11 mouse cellular contexts compared by ENCODE assay signal in genomic region chr7:103912969-103913511, GRCm38 (mm10). TPM values are rescaled to one million over a fixed set of nuclear protein-coding genes. Genes with fewer than 3 reads are reported as not detected.
DNase-seq lines count a peak whose midpoint lies in the region; ATAC-seq and TF ChIP-seq lines count a peak whose summit lies in the region.
"Had no signal": no experiment of that assay in that cellular context is flagged by ENCODE, and none has a peak within 500 bp of the region (broad histone marks: within the 10 kb centered on the region; RNA-seq: fewer than 3 reads in every experiment).

No protein-coding gene starts in this region.

- 42% methylated on average over 8 of the region's 8 CpGs for WGBS in lung, postnatal 0 days
- WGBS in forebrain, embryonic 12.5 days = 45% methylated on average over 8 of the region's 8 CpGs

- no peaks in the 10 kb centered on the region for H3K9me3 ChIP-seq in lung, postnatal 0 days (ENCODE audit: low read length)
- no peaks in the 10 kb centered on the region for H3K9me3 ChIP-seq in forebrain, embryonic 12.5 days

- no peak overlapping the region for H3K27ac ChIP-seq in lung, postnatal 0 days (ENCODE audit: low read length)
- no peak overlapping the region for H3K27ac ChIP-seq in forebrain, embryonic 12.5 days
- H3K27ac ChIP-seq: macrophage had no signal

- TF ChIP-seq EP300 in lung, postnatal 0 days (IDR thresholded peaks at IDR 0.05) = no peak

- TF ChIP-seq CTCF in lung, postnatal 0 days (IDR thresholded peaks at IDR 0.05) = peak; percentile 54

- no peak for DNase-seq in lung, postnatal 0 days (ENCODE audit: low spot score)
- DNase-seq in lung, postnatal 14 days = no peak
- DNase-seq in ZHBTc4 (ENCODE audit: low read depth, low spot score) = peak; percentile 37
- DNase-seq in retina, postnatal 1 day = peak; percentile 3
- no peak for DNase-seq in urinary bladder, postnatal 14 days (ENCODE audit: low spot score)
- no peak for DNase-seq in ovary, postnatal 10 days (ENCODE audit: low spot score)
- DNase-seq: kidney, postnatal 10 days; right cerebral cortex, postnatal 25 days had no signal

- no peak for ATAC-seq in lung, postnatal 0 days
- ATAC-seq in erythroid progenitor cell, adult 5-6 weeks (replicated peaks; ENCODE audit: low FRiP score, poor library complexity, severe bottlenecking) = peak; percentile 73
- no peak for ATAC-seq in forebrain, embryonic 12.5 days (ENCODE audit: low FRiP score)

- no peaks in the 10 kb centered on the region for H3K27me3 ChIP-seq in lung, postnatal 0 days (replicated peaks; ENCODE audit: insufficient read depth, low read length)
- H3K27me3 ChIP-seq in forebrain, embryonic 12.5 days = no peaks in the 10 kb centered on the region

- no peak overlapping the region for H3K4me2 ChIP-seq in lung, postnatal 0 days (replicated peaks; ENCODE audit: low read depth, low read length)
- no peak overlapping the region for H3K4me2 ChIP-seq in forebrain, embryonic 12.5 days

- H3K4me1 ChIP-seq in lung, postnatal 0 days (ENCODE audit: insufficient read depth, low read depth, low read length) = no peaks in the 10 kb centered on the region
- no peaks in the 10 kb centered on the region for H3K4me1 ChIP-seq in forebrain, embryonic 12.5 days

- no peak overlapping the region for H3K9ac ChIP-seq in lung, postnatal 0 days (replicated peaks; ENCODE audit: low read depth)
- no peak overlapping the region for H3K9ac ChIP-seq in forebrain, embryonic 12.5 days

- no peaks in the 10 kb centered on the region for H3K36me3 ChIP-seq in lung, postnatal 0 days (ENCODE audit: insufficient read depth, low read length)
- no peaks in the 10 kb centered on the region for H3K36me3 ChIP-seq in forebrain, embryonic 12.5 days (replicated peaks)

- no peak overlapping the region for H3K4me3 ChIP-seq in lung, postnatal 0 days (ENCODE audit: low read depth, low read length)
- H3K4me3 ChIP-seq in forebrain, embryonic 12.5 days (replicated peaks) = no peak overlapping the region

RNA-seq across cellular contexts. Expression of gene Olfr65, which starts 9.8 kb away (rescaled TPM):
- polyA plus RNA-seq in lung, postnatal 0 days (2015; fragmentation: Nextera tagmentation; extraction: Ambion mirVana) = 0.05 TPM in 1 of 2 replicates, not detected in the other
- not detected in 2 replicates for total RNA-seq in erythroid progenitor cell, adult 5-6 weeks (2015; ENCODE audit: low replicate concordance)
- not detected in 2 replicates for total RNA-seq in erythroid progenitor cell, adult 5-6 weeks (2017; ENCODE audit: low replicate concordance)
- not detected in 2 replicates for polyA plus RNA-seq in forebrain, embryonic 12.5 days (2016; fragmentation: Nextera tagmentation; extraction: Ambion mirVana)
- polyA plus RNA-seq: macrophage had no signal

RNA-seq across cellular contexts. Expression of gene Olfr631, which starts 15.6 kb away (rescaled TPM):
- not detected in 2 replicates for polyA plus RNA-seq in lung, postnatal 0 days (2015; fragmentation: Nextera tagmentation; extraction: Ambion mirVana)
- not detected in 2 replicates for total RNA-seq in erythroid progenitor cell, adult 5-6 weeks (2015; ENCODE audit: low replicate concordance)
- total RNA-seq in erythroid progenitor cell, adult 5-6 weeks (2017; ENCODE audit: low replicate concordance) = not detected in 2 replicates
- polyA plus RNA-seq in forebrain, embryonic 12.5 days (2016; fragmentation: Nextera tagmentation; extraction: Ambion mirVana) = not detected in 2 replicates
- polyA plus RNA-seq: macrophage had no signal

RNA-seq across cellular contexts. Expression of gene Olfr64, which starts 18.8 kb away (rescaled TPM):
- not detected in 2 replicates for polyA plus RNA-seq in lung, postnatal 0 days (2015; fragmentation: Nextera tagmentation; extraction: Ambion mirVana)
- not detected in 2 replicates for total RNA-seq in erythroid progenitor cell, adult 5-6 weeks (2015; ENCODE audit: low replicate concordance)
- not detected in 2 replicates for total RNA-seq in erythroid progenitor cell, adult 5-6 weeks (2017; ENCODE audit: low replicate concordance)
- not detected in 2 replicates for polyA plus RNA-seq in forebrain, embryonic 12.5 days (2016; fragmentation: Nextera tagmentation; extraction: Ambion mirVana)
- polyA plus RNA-seq: macrophage had no signal

RNA-seq across cellular contexts. Expression of gene Olfr632, which starts 21.1 kb away (rescaled TPM):
- not detected in 2 replicates for polyA plus RNA-seq in lung, postnatal 0 days (2015; fragmentation: Nextera tagmentation; extraction: Ambion mirVana)
- total RNA-seq in erythroid progenitor cell, adult 5-6 weeks (2015; ENCODE audit: low replicate concordance) = not detected in 2 replicates
- not detected in 2 replicates for total RNA-seq in erythroid progenitor cell, adult 5-6 weeks (2017; ENCODE audit: low replicate concordance)
- not detected in 2 replicates for polyA plus RNA-seq in forebrain, embryonic 12.5 days (2016; fragmentation: Nextera tagmentation; extraction: Ambion mirVana)
- polyA plus RNA-seq: macrophage had no signal

RNA-seq across cellular contexts. Expression of gene Olfr66, which starts 27.0 kb away (rescaled TPM):
- not detected in 2 replicates for polyA plus RNA-seq in lung, postnatal 0 days (2015; fragmentation: Nextera tagmentation; extraction: Ambion mirVana)
- not detected in 2 replicates for total RNA-seq in erythroid progenitor cell, adult 5-6 weeks (2015; ENCODE audit: low replicate concordance)
- not detected in 2 replicates for total RNA-seq in erythroid progenitor cell, adult 5-6 weeks (2017; ENCODE audit: low replicate concordance)
- not detected in 2 replicates for polyA plus RNA-seq in forebrain, embryonic 12.5 days (2016; fragmentation: Nextera tagmentation; extraction: Ambion mirVana)
- polyA plus RNA-seq: macrophage had no signal

Comparison
In these comparisons a context has a peak if more than half of its experiments do, and no peak if none do; other contexts are left out.
1. DNase-seq: peak in ZHBTc4 (single experiment) and retina, postnatal 1 day (single experiment); none in lung, postnatal 0 days (single experiment), lung, postnatal 14 days (single experiment), urinary bladder, postnatal 14 days (single experiment) and ovary, postnatal 10 days (single experiment).